Mouse (Mus musculus): ENCODE results near the gene Wnk1.

GRCm38 (mm10) chr6:120011440-120011839 is 27.0 kb downstream of the Wnk1 start:
- TF ChIP-seq CTCF (IDR thresholded peaks at IDR 0.05 in 2 of 3, conservative IDR thresholded peaks at IDR 0.05 in 1 of 3; ENCODE audit: control insufficient read depth in 1 of 3, insufficient read depth in 1 of 3, low read depth in 2 of 3, low read length in 3 of 3, poor library complexity in 1 of 3, severe bottlenecking in 1 of 3) (no peak), MYC (IDR thresholded peaks at IDR 0.05; ENCODE audit: low read depth, low read length) (no peak), ETS1 (IDR thresholded peaks at IDR 0.05; ENCODE audit: low read depth, low read length) (no peak), CHD1 (IDR thresholded peaks at IDR 0.05; ENCODE audit: low read depth, low read length) (no peak), GATA1 (IDR thresholded peaks at IDR 0.05; ENCODE audit: low read depth, low read length) (no peak)
